Mouse (Mus musculus): ENCODE measurements around the gene Smg6.

GRCm38 (mm10) chr11:75139122-75139963, 213.7 kb downstream of the Smg6 start:
- TF ChIP-seq CTCF (IDR thresholded peaks at IDR 0.05; ENCODE audit: control insufficient read depth, insufficient read depth, low read length) (no peak), POLR2A (IDR thresholded peaks at IDR 0.05; ENCODE audit: borderline replicate concordance, control insufficient read depth, low read depth, low read length) (no peak)
